Mouse (Mus musculus) kidney, postnatal 36 days (tissue): ENCODE measurements around the gene Sarm1.

Source experiments
- DNase-seq, 2 experiments: peaks; one replicate each; pipeline ENCODE4 v3.0.0; 2021 to 2022; ENCODE audit warnings: mixed read lengths in 2 of 2

Gene Sarm1

GRCm38 (mm10) chr11:78463286-78464036, 34.1 kb downstream of the Sarm1 start:
- no peak for DNase-seq

GRCm38 (mm10) chr11:78462669-78463068, 34.9 kb downstream of the Sarm1 start:
- no peak for DNase-seq

DNA sequence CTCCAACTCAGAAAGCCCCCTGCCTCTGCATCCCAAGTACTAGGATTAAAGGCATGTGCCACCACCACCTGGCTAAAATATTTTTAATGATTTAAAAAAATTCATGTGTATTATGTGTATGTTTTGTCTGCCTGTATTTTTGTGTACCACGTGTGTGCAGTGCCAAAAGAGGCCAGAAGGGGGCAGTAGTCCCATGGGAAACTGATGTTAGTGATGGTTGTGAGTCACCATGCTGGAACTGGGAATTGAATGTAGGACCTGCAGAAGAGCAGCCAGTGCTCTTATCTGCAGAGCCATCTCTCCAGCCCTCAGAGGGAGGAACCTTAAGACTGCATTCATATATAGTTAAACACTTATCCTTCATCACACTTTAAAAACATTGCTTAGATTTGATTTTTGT, 35.7 kb downstream of the Sarm1 start:
- DNase-seq = no peak

DNA sequence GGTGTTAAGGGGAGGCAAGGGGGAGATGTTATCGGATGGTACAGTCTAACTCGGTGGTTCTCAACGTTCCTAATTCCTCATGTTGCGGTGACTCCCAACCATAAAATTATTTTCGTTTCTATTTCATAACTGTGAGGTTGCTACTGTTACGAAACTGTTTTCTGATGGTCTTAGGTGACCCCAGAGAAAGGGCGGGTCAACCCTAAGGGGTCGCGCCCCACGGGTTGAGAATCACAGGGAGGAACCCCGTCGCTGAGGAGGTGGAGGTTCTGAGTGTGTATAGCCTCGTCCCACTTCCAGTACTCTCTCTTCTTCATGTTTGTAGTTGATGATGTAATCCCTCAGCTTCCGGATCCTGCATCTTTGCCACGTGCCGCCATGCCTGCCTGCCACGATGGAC, 38.8 kb downstream of the Sarm1 start:
- no peak for DNase-seq

DNA sequence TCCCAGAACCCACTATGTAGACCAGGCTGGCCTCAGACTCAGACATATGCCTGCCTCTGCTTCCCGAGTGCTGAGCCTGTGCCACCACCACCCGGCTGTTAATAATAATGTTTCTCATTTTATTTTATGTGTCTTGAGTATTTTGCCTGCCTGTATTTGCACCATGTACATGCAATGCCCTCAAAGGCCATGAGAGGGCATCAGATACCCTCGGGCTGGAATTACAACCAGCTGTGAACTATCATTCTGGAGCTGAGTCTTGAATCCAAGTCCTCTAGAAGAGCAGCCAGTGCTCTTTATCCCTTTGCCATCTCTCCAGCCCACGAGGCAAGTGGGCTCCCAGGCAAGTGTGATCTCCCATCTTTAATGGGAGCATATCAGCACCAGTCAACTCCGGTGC, 42.2 kb downstream of the Sarm1 start:
- DNase-seq = peak; percentile 34 to 76

DNA sequence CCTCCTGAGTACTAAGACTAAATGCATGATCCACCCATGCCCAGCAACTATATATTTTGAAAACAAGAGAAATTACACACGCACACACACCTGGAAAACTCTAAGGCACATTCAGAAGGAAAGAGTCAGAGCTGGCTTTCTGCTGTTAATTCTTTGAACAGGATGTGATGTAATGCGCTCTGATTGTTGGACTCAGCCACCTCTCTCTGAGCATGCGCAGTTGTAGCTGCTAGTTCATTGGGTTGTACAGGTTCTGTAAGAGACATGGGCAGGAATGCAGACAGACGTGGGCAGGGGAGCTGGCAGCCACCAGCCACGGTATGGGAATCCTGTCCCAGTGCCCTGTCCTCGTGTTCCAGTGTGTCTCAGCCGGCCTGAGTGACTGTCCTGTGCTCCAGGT, 43.3 kb downstream of the Sarm1 start:
- DNase-seq = no peak

- DNase-seq = peak; percentile 62 to 87
Observed at GRCm38 (mm10) chr11:78453675-78454074, 43.9 kb downstream of the Sarm1 start.

DNA sequence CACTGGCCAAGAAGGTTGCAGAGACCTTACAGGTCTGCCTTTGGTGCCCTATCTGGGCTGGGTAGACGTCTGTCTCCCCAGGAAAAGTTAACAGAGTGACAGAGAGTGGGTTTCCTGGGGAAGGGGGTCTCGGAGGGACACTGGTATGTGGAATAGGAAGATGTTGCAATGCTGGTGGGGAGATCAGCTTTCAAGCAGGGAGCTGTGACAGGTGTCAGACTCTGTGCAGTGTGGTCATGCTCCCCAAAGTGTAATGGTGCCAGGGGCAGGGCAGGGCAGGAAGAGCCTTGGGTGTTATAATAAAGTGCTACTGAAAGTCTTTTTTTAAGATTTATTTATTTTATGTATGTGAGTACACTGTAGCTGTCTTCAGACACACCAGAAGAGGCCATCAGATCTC, 47.2 kb downstream of the Sarm1 start:
- no peak for DNase-seq

DNA sequence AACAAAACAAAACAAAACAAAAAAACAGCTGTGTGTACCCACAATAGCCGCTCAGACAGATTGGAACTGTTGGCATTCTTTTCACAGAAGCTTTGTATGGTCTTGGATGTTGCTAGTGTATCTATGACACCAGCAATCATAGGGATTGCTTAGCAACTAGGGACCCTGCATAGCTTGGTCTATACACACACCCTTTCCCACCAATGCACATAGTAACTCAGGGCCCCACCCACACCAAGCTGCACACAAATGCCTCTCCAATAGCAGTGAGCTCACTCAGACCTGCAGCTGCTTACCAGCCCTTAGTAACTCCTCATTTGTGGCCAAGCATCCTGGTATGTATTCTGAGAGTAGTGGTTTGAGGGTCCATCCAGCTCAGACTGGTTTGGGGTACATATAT, 49.3 kb downstream of the Sarm1 start:
- DNase-seq = no peak

DNA sequence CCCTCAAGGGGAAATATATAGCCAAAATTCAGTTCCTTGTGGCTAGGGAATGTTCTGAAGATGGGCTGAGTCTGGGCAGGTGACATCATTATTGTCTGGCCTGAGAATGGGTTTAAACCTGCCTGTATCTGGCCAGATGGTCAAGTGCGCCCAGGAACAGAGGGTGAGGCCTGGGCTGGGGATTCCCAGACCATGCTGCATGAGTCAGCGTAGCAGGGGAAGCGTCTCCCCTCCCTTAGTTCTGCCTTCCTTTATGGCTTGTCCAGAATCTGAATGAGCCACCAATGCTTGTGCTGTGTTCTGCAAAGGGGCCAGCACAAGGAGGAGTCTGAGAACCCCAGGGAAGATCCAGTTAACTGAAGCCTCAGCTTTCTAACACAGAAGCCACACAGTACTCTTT, 50.4 kb downstream of the Sarm1 start:
- DNase-seq = no peak

DNA sequence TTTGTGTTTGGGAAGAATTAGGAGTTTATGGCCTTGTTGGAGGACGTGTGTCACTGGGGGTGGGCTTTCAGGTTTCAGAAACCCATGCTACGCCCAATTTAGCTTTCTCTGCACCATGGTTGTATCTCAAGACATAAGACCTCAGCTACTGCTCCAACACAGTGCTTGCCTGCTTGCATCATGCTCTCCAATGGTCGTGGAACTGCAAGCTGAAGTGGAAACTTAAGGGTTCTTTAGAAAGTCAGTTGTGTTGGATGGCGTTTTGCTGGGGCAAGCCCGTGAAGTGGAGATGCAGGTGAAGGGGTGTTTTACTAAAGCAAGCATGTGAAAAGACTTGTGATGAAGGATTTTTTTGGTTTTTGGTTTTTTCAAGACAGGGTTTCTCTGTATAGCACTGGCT, 54.4 kb downstream of the Sarm1 start:
- DNase-seq = no peak

- no peak for DNase-seq
Observed at GRCm38 (mm10) chr11:78438399-78438930, 59.1 kb downstream of the Sarm1 start.

GRCm38 (mm10) chr11:78437182-78437581, 60.4 kb downstream of the Sarm1 start:
- DNase-seq = no peak

GRCm38 (mm10) chr11:78435776-78436349, 61.7 kb downstream of the Sarm1 start:
- peak in 1 of 2 experiments; percentile 80 for DNase-seq

DNA sequence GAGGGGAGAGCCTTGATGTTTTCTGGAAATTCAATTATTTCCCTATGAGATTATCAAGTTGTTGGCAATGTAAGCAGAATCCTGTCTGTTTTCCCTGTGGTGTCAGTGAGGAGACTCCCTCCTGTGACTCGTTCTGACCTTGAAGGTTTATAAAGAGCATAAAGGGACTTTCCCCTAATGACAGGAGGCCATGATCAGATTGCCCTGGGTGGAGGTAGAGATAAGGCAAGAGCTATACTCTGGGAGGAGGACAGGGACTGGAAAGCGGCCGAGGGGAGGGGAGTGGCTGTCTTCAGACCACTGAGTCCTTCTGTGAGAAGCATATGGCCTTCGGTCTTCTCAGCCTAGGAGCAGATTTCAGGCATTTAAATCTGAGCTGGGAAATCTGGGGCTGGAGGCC, 63.5 kb downstream of the Sarm1 start:
- no peak for DNase-seq

DNA sequence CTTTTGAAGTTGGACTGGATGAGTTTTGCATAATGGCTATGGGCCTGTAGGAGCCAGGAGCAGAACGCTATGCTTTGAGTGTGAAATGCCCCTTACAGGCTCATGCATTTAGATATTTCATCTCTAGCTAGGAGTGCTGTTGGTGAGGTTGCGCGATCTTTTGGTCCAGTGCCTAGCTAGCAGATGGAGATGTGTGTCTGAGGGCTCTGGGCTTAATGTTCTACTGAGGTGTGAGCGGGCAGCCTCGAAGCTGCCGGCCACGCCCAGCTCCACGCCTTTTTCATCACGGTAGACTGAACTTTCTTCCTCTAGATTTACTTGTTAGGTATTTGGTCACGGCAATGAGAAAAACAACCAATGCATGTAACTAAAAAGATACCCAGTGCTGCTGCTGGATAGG, 66.4 kb downstream of the Sarm1 start:
- peak; percentile 71 to 81 for DNase-seq

DNA sequence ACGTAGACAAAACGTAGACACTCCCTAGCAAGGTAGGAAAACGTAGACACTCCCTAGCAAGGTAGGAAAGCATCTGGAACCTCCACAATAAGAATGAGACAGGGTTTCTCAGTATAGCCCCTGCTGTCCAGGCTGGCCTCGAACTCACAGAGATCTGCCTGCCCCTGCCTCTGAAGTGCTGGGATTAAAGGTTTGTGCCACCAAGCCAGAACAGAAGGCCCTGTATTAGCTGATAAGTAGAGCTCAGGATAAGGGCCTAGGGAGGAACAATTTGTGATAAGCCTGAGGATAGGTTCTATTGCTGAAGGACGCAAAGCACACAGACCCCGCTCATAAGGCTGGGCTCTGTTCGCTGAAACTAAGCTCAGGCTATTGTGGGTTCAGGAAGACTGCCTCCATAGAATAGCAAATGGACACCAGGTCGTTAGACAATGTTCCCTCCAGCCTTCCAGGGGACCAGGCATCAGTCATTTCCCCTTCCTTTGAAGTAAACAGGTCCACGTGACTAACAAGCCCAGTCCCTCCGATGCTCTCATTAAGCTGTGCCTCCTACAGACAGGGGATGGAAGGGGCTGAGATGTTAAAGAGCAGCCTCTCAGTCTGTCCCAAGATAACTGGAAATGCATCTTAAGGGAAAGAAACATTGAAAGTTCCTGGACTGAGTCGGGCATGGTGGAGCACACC, 67.2 kb downstream of the Sarm1 start:
- no peak for DNase-seq

DNA sequence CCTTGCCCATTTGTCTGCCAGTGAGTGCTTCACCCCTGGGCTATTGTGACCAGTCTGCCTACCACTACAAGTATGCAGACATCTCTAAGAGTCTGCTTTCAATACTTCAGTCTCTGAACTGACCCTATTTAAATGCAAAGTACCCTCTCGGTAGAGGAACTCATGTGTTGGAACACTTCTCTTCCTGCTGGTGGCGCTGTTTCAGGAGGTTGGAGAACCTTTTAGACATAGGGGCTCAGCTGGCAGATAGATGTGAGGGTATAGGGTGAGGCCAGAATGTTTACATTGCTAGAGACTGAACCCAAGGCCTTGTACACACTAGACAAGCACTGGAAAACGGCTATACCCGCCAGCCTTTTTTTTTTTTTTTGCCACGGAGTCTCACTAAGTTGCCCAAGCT, 69.2 kb downstream of the Sarm1 start:
- no peak for DNase-seq

DNA sequence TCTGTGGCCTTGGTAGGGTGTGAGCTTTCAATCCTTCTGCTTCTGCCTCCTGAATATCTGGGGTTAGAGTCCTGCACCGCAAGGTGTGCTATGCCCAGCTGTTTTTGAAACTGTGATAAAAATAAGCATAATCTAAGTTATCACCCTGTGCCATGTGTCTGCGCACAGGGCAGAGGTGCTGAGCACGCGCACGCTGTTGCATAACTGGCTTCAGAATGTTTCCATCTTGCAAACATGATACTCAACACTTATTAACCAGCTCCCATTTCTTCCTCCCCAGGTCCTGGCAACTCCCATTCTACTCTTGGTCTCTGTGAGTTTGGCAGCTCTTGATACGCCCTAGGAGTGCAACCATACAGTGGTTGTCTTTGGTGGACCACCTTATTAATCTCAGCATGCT, 69.9 kb downstream of the Sarm1 start:
- DNase-seq = peak; percentile 71 to 80

DNA sequence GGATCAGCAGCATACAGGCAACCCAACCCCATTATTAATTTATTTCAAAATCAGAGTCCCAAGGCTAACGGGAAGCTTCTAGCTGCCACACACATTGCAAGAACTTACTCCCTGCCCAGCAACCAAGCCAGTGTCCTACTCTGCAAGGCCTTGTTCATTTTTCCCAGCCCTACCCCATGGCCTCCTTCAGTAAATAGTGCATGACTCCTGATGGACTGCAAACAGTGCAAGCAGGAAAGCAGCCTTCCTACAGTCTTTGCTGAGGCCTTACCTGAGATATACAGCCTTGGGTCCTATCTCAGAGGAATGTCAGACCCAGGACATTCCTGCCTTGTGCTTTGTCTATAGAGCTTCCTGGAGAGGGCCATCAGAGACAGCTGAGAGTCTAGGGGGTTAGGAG, 72.0 kb downstream of the Sarm1 start:
- no peak for DNase-seq

GRCm38 (mm10) chr11:78424352-78424751, 73.2 kb downstream of the Sarm1 start:
- DNase-seq = peak; percentile 65 to 74
